Mouse (Mus musculus) thymus, postnatal 14 days (tissue): ENCODE measurements around the gene Arl14.
A peak's percentile ranks its signal among the peaks of the same experiment; 100 is the strongest.
"Not testable (repeated sequence)": the region's sequence is repeated elsewhere in the genome, so short reads cannot be mapped to it uniquely, and the experiment has no call there.

Experiments used
- DNase-seq: peaks from one replicate; pipeline ENCODE4 v3.0.0; 2021

Gene Arl14

DNA sequence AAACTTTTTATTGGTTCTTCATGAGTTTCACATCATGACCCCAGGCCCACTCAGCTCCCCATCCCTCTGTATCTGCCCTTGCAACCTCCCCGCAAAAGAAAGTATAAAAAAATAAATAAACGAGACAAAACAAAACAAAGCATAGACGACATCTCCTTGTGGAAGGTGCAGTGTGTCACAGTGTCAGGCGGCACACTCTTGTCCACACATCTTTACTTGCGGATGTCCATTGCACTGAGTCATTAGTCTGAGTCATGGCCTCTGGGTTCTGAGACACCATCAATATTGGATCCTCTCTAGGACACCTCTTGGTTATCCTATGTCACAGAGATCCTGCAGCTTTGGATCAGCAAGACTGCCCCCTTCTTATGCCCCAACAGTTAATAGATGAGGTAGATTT lies 7.7 kb upstream of the Arl14 start:
- no peak for DNase-seq

DNA sequence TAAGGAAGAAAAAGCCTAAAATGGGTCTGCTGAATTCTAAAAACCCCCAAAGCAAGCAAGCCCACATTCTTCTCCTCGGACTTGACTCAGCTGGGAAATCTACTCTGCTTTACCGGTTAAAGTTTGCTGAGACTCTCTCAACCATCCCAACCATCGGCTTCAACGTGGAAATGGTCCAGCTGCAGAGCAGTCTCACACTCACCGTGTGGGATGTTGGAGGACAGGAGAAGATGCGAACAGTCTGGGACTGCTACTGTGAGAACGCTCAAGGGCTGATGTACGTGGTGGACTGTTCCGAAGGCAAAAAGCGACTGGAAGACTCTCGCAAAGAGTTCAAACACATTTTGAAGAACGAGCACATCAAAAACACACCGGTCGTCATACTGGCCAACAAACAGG lies 282 bp downstream of the Arl14 start:
- no peak for DNase-seq

DNA sequence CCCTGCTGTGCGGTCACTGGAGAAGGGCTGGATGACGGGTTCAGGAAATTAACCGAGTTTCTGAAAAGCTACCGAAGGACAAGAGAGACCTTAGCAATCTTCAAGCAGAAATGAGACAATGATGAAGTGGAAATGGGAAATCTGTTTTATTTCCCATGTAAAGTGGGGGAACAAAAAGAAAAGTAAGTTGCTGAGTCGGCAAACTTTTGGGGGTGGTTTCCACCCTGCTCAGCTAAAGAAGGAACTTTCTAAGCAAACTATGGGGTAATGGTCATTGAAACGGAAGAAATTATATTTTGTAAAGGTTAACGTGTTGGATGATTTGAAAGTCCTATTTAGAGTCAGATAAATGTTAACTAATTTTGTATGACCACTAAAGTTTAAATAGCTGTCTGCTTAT lies 768 bp downstream of the Arl14 start:
- no peak for DNase-seq

DNA sequence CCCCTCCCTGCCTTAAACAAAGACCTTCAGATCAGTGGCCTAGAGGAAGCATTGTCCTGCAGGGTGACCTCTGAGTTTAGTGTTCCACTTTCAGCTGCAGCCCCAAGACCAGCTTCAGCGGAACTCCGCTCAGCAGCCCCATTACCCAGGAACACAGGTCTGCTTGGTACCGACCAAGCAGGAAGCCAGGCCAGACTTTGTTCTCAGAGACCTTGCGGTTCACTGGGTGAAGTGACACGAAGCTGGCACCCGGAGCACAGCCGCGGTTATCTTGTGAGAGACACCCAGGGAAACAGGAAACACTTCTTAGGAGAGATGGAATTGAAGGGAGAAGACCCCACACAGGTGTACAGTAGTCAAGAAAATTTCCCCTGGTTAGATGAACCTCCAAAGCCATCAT lies 1.4 kb downstream of the Arl14 start:
- no peak for DNase-seq

DNA sequence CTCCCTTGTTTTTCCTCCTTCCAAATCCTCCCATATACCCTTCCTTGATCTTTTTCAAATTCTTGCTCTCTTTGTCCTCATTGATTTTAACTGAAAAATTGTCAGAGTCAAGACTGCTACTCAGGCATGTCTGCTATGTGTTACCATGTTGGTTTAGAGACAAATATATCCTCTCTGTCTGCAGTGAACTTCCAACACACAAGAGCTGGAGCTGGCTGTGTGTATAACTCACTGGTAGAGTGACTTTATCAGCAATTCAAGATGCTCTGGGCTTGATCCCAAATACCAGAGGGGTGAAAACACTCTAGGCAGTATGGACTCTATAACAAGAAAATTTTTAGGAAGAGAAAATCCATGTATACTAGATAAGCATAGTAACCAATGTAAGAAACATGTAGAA lies 2.8 kb downstream of the Arl14 start:
- DNase-seq, result no peak

DNA sequence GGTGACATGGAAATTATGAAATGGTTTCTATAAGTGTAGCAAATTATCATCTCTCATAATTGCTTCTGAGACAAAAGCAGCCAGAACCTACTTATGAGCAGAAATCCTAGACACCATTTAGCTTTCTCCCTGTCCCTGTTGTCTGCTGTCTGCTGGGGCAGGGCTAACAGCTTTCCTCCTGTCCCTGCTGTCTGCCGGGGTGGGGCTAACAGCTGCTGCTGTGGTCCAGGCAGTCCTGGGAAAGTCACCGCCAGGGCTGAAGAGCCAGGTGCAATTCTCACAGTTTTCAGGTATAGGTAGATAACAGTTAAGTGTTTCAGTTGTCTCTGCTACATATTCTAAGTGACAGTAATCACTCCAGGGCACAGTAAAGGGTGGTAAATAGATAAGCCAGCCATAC lies 4.3 kb downstream of the Arl14 start:
- DNase-seq, result no peak

DNA sequence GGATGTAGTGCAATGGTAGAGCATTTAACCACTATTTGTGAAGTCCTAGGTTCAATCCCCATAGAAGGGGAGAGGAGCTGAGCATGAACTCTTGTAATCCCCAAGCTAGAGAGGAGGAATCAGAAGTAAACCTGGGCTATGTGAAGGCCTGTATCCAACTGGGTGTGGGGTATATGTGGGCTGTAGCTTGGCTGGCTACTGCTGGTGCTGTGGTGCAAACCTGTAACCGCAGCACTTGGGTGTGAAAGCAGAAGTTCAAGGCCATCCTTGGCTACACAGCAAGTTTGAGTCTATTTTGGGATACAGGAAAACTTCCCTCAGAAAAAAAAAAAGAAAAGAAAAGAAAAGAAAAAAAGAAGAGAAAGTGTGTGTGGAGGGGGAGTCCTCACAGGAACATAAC lies 5.8 kb downstream of the Arl14 start:
- DNase-seq, result no peak

DNA sequence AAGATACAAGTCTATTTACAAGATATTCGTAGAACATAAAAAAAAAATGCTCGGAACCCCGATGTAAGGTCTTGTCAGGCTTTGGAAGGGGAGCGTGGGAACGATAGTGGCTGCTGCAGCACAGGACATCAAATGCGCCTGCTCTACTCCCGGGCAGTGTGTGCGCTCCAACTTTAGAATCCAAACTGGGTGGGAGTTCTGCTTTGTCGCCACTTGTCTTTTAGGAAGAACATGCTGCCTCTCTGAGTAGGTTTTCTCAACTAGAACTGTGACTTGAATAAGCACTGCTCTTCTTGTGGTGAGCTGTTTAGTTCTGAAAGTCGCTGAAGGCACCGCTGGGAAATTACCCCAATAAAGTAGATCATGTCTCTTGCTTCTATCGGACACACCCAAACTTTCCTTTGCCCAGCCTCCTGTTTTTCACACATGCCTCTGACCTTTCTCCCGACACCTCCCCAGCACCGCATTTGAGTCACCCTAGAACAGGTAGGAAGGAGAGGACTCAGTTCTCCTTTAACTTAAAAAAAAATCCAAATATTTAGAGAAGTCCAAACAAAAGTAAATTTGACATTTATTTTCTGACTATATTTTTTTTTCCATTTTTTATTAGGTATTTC lies 9.4 kb downstream of the Arl14 start:
- no peak for DNase-seq

DNA sequence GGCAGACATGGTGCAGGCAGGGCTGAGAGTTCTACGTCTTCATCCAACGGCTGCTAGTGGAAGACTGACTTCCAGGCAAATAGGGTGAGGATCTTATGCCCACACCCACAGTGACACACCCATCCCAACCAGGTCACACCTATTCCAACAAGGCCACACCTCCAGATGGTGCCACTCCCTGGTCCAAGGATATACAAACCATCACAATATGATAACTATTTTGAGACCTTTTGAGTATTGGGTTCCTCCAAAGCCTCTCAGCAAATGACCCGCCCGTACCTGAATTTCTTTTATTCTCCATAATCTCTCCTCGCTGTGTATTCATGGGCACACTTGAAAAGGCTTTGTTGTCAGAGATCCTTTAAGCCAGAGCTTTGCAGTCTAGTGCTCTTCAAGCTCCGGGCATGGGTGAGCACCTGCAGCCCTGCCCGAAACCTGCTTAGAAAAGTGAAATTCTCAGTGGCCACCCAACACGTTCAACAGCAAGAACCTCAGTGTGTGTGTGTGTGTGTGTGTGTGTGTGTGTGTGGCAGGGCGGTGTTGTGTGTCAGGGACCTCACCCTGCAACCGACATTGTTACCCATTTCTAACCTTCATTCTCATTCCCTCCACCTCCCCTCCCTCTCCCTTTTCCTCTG lies 11.5 kb downstream of the Arl14 start:
- not testable (repeated sequence) for DNase-seq

DNA sequence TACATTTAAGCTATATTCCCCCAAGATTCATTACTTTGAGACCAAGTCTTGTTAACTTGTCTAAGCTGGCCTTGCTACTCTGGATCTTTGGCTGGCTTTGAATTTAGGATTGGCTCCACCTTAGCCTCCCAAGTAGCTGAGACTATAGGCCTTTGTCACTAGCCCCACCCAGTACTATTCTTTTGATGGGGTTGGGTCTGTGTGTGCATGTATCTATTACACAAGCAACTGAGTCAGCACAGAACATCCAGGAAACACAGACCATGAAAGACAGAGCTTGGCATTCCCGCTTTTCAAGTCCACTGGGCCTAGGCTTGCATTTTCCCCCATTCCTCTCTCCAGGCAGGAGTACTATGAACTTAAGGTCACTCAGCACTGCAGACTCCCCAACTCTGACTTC lies 12.3 kb downstream of the Arl14 start:
- no peak for DNase-seq

DNA sequence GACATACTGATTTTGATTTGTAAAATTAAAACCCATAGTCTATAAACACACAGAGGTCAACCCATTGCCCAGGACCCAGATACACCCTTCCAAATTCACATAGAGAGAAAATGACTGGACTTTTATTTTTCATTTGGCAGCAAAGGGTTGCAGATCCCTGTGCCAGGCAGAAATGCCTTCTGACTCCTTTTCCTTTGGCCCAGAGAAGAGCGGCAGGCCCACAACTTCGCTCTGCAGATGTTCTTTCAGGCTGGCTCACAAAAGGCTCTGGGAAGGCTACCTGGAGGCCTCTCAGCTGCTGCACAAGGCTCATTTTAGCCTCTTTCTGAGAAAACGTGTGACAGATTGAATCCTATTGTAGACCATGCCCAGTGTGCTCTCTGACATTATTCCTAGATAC lies 13.6 kb downstream of the Arl14 start:
- no peak for DNase-seq

DNA sequence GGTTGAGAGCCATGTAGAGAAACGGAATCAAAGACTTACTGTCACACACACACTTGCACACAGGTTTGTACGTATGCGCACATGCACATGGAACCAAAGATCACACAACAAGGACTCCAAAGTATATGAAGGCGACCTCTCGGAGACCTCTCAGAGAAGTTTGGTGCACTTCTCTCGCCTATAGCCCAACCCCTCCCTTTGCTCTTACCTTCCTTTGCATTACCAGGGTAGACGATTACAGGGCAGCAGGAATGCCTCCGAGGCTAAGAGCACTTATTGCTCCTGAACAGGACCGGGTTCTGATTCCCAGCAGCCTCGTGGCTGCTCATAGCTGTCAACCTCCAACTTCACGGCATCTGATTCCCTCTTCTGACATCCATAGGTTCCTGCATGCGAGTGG lies 14.3 kb downstream of the Arl14 start:
- DNase-seq, result no peak

DNA sequence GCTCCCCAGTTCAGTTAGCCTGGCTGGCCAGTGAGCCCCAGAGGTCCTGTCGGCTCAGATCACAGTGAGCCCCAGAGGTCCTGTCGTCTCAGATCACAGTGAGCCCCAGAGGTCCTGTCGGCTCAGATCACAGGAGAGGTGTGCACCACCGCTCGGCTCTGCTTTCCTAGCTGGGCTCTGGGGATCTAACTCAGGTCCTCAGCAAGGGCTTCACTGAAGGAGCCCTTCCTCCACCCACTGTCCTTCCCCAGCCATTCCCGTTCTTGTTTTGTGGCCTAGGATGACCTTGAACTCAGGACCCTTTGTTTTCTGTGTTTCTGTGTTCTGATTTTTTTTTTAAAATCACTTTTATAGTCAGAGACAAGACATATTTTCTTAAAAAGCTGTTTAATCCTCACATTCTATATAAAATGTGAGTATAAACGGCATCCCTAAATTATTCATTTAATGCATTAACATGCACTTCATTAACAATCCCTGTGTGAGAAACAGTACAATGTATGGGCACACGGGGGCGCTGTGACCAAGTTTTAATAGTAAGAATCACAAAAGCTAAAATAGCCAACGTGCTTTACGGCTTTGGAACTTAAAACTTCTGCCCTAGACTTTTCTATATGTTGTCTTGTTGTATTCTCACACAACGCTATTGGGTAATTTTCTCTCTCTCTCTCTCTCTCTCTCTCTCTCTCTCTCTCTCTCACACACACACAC lies 16.1 kb downstream of the Arl14 start:
- peak; percentile 67 for DNase-seq

DNA sequence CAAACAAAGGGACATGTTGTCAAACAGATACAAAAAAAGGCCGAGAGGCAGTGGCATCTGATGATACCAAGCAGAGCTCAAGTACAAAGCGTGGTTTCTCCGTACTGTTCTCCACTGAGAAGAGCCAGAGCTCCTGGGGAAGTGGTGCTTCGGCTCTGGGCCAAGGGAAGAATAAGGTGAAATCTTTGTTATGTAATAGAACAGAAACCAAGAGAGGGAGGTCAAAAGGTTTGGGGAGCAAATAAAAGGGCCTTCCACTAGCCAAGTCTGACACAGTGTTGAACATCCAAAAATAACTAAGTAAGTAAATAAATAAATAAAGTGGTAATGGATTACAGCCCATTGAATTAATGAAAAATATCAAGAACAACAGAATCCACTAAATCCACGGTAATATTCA lies 17.0 kb downstream of the Arl14 start:
- DNase-seq, result no peak

DNA sequence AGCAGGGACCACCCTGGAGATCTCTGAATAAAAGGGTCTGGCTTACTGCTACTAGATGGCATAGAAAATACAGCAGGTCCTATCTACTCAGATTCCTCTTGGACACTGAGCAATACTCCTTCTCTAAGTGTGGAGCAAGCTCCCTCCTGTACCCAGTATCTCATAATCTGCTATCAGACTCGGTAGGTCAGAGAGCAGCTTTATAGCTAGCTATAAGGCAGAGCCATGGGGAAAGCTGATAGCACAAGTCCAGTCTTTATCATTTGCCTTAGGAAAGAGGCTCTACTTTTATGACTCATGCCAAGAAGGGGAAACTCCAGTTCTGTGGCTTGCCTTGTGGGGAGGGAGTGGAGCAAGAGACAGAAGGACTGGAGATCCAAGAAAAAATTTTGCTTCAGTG lies 18.8 kb downstream of the Arl14 start:
- DNase-seq, result no peak

DNA sequence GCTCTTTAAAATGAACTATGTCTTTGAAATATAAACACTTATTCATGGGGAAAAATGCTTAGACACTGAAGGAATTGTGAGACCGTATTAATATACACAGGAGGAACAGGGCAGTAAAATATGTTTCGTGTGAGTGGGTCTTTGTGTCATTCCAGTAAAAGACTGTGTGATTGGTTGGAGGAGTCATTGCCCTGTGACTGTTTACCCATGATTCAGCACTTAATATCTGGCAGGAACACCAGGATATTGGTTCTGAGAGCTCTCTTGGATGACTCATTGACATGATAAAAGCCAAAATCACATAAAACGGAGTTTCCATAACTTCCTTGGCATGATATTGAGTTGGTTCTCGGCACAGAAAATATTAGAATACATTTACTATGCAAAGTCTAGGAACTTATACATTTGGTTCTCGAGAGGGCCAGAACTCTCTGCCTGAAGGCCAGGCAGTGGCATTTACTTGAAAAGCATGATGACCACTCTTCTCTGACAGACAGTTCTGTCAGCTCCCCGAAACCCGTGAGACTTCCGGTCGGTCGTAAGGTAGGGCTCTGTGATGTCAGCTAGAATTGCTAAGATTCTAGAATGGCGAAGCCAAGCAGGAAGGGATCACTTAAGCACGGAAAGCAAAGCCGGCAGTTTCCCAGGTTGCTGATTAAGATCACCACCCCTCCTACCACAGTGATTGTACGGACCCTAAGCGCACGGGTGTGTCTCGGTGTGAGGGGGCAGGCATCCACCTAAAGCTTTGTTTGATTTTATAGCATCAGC lies 31.1 kb downstream of the Arl14 start:
- DNase-seq, result no peak

DNA sequence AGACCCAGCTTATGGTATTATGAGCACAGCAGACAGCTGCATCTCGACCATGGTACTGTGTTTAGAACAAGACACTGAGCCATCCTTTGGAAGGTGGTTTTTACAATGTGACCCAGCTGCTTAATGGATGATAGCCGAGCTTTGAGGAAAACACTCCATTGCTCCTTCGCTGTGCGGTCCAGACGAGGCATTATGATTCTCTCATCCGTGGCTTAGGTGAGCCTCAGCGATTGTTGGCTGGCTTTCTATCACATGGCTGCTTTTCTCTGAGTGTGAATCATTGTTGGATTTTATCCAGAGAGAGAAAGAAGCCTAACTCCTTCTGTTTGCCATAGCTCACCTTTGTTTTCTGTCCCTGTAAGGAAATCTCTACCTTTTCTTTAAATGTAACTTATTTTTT lies 32.5 kb downstream of the Arl14 start:
- DNase-seq, result no peak

DNA sequence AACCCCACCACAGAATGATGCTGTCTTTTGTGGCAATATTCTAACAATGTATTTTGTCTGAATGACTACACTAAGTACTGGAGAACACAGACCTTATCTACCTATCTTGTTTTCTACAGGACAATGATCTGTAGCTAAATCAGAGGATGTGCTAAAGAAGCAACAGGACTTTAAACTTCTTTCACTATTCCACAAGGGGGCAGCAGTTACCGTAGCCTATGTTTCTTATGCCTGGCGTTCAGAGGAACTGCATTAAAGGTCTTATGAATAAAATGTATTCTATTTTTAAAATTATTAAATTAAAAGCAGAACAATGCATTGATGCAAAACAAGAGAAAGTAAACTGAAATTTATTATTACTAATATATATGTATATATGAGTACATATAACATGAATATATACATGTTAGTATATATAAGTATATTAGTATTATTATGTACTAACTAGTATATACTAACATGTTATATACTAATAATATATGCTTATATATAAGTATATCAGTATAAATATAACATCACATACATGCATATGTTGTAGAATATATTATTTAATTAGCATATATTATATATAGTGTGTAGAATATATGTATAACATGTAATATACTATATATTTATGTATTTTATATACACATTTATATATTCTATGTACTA lies 35.0 kb downstream of the Arl14 start:
- DNase-seq, result peak; percentile 61

DNA sequence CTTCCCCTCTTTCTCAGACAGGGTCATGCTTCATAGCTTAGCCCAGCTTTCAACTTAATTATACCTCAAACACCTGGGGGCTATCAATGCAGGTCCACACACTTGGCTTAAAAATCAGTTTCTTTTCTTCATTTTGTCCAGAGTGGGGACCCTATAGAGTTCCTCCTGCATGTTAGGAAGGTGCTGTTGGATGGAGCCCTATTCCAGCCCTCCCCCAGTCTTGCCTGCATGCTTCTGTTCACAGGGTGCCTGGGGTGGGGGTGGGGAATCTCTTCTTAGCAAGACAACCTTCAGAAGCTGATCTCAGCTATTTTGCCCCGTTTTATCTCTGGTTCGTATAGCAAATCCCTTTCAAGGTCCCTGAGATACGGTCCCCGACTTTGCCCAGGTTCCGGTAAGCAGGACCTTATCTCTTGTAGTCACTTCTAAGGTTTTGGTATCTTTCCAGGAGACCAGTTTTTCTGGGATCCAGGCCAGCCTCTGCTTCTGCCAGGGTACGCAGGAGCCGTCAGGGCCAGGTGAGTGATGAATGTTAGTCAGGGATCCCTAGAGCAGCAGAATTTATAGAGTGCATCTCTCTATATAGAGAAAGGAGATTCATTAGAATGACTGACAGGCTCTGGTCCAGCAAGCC lies 40.9 kb downstream of the Arl14 start:
- no peak for DNase-seq

DNA sequence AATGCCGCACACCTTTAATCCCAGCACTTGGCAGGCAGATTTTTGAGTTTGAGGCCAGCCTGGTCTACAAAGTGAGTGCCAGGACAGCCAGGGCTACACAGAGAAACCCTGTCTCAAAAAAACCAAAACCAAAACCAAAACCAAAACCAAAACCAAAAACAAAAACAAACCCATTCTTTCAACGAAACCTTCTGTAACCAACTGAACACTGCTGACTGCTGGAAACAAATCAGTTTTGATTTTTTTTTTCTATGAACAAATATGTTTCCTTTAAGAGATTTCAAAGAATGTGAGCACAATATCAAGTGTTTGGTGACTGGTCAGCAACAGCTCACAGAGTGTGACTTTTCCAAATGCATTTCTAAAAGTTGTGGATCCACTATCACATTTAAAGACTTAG lies 42.1 kb downstream of the Arl14 start:
- DNase-seq, result not testable (repeated sequence)

DNA sequence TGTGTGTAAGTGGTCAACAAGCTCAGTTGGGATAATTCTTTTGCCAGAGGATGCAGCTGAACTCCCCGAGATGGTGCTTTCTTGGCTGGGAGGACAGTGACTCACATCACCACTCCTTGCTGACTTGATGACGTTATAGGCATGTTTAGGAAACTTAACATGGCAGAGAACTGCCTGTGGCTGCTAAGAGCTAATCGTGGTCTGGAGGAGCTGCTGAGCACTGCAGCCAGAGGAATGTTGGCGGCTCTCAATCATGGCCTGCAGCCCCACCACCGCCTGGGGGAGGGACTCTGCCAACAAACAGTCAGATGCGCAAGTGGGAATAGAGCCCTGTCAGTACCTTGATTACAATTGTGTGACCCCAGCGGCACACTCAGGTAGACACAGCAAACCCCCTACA lies 49.6 kb downstream of the Arl14 start:
- DNase-seq, result no peak
